Mouse (Mus musculus) kidney, adult 11 months (tissue): ENCODE data around the gene Vmn1r55.
"Not testable (repeated sequence)": the region's sequence is repeated elsewhere in the genome, so short reads cannot be mapped to it uniquely, and the experiment has no call there.

Source experiments
- DNase-seq: peaks from one replicate; pipeline ENCODE4 v3.0.0; 2022

The Vmn1r55 gene

DNA sequence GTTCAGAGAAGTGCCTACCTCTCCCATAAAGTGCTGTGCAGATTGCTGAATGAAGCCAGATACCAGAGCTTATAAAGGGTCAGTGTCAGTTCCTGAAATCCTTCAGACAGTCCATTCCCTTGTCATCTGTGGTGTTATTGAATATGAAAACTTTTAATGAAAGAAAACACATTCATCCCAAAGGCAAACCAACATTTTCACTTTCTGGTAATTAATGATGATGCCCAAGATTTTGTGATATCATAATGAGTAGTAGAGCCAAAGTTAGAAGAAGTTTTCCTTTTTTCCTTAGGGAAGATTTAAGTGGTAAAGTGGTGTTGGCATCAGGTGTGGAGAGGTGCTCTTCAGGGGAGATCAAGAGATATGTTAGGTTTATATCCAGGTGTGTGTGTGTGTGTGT is at the start of gene Vmn1r55:
Gene Vmn1r55, minus strand, starts transcription at position 101 of the 400 bp plus-strand sequence.
- not testable (repeated sequence) for DNase-seq

DNA sequence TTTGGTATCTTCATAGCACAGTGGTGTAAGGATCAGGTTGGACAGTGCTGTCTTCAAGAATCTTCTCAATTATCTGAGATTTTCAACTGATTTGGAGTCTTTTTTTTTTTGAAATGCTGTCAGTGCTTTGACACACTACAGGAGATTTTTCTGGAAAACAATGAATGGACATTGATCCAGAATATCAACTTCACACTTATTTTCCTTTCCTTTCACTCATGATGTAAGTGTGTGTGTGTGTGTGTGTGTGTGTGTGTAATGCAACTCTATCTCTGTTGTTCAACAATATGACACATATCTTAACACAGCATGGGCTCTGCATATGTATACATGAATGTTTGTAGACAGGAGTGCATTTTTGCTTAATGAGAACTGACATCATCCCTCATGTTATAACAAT is 47.2 kb upstream of the Vmn1r55 start, which contains the start of gene Vmn1r56:
Gene Vmn1r56, minus strand, starts transcription at position 101 of the 400 bp plus-strand sequence.
- DNase-seq, result not testable (repeated sequence)

DNA sequence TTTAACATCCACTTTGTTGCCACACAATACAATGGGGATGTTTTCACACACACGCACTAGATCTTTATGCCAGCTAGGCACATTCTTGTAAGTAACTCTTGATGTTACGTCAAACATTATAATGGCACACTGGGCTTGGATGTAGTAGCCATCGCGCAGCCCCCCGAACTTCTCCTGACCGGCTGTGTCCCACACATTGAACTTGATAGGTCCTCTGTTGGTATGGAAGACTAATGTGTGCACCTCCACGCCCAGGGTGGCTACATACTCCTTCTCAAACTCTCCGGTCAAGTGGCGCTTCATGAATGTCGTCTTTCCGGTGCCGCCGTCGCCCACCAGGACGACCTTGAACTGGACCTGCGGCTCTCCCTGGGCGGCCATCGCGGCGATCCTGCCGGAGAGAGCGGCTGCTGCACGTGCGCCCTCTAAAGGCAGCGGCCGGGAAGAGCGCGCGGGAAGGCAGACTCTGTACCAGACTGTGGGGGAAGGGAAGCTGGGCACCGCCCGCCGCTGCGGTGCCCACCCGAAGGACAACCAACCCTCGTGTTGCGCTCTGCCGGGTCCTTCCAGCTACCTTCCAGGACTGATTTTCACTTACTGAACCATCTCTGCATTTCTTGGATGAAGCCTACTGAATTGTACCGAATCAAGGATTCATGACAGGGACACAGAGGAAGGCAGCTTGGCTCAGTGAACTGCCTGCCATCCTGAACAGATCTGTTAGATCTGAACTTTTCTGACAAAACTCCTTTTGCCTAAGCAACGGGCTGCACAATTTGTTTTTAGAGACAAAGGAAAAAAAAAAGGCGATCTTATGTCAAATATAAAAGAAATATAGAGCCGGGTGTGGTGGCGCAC is 23.7 kb downstream of the Vmn1r55 start, which contains the start of gene Rasl2-9:
Gene Rasl2-9, minus strand, starts transcription at position 402 of the 858 bp plus-strand sequence.
- DNase-seq, result peak; percentile 66

DNA sequence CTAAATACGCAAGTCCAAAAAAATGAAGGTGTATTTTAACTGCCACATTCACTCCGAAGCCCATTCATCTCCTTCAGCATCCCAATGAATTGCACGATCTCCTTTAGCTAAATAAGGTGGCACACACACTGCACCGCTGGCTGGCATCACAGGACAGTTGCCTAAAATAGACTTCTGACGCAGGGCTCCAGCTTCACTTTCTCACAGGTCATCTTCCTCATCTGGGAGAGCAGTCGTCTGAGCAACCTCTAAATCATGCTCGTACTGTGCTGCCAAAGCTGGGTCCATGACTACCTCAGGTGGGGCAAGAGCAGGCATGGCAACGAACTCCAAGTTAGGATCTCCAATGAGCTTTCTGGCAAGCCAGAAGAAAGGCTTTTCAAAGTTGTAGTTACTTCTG is 24.4 kb downstream of the Vmn1r55 start:
- no peak for DNase-seq

DNA sequence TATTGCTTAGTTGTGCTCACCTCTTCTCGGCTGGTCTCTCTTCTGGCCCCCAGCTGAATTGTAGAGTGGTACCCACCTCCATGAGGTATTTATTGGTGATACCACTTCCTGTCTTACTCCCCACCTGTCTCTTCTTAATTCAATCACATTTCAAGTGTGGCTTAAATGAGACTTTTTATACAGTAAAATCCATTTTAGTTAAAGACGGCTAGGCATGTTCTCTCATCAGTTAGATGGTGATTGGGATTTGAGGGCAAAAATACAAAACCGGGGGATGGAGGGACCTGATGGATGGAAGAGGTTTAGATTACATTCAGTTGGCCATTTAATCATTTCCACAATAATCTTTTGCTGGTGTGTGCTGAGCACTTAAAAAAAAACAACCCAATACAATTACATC is 32.6 kb downstream of the Vmn1r55 start, which contains the start of gene Rfpl4:
Gene Rfpl4, minus strand, starts transcription at position 101 of the 400 bp plus-strand sequence.
- DNase-seq, result no peak

DNA sequence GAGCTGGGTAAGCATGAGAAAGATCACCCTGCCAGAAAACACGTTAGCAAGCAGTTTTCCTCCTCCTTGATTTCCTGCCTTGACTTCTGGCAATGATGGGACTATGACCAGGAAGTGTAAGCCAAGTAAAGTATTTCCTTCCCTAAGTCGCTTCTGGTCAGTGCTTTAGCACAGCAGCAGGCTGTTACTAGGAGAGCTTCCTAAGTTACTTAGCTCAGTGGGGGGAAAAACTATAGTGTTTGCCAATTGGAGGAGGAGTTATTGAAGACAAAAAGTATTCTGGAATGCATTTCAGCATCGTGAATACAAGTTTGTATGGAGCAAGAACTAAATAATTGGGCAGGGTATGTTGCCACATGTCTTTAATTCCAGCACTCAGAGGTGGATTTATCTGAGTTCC is 36.8 kb downstream of the Vmn1r55 start:
- no peak for DNase-seq

DNA sequence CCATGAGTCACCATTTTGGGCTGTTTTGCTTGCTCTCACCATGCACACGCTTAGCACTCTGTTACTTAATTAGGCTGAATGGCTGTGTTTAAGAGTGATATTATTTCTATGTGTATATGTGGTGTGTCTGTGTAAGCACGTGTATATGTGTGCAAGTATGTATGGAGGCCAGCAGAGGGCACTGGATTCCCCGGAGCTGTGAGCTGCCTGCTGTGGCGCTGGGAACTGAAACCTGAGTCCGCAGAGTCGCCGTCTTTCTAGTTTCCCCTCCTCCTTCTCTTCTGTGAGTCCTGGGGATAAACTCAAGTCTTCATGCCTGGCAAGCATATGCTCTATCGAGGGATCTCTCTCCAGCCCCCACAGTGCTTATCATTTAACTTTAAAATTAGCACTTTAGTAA is 40.2 kb downstream of the Vmn1r55 start:
- no peak for DNase-seq

DNA sequence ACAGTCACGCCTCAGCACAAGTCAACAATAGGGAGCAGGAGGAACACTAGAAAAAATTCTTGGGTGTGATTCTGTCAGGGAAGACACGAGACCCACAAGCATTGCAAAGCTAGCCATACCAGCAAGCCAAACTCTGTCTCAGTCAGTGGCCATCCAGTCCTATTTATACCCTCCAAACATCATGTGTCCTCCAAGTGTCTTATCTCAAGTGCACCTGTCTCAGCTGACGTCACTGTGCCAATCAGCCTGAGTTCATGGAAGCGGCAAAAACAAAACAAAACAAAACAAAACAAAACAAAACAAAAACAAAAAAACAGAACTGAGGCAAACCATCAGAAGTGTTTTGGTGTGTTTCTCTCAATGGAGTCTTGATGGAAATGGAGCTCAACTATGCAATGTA is 41.2 kb downstream of the Vmn1r55 start:
- DNase-seq, result no peak

DNA sequence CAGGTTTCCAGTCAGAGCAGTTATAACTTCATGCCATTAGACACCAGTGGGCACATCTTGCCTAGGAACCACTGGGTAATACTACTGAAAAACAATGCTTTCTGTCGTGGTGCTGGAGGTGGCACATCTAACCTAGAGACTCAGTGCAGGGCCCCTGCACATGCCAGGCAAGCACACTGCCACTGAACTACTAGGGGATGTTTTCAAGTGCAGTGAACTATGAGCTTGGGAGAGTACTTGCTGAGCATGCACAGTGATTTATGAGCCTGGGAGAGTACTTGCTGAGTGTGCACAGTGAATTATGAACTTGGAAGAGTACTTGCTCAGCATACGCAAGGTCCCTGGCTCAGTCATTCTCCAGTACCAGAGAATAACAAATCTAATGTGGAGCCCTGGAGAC is 46.9 kb downstream of the Vmn1r55 start:
- DNase-seq, result peak; percentile 27

DNA sequence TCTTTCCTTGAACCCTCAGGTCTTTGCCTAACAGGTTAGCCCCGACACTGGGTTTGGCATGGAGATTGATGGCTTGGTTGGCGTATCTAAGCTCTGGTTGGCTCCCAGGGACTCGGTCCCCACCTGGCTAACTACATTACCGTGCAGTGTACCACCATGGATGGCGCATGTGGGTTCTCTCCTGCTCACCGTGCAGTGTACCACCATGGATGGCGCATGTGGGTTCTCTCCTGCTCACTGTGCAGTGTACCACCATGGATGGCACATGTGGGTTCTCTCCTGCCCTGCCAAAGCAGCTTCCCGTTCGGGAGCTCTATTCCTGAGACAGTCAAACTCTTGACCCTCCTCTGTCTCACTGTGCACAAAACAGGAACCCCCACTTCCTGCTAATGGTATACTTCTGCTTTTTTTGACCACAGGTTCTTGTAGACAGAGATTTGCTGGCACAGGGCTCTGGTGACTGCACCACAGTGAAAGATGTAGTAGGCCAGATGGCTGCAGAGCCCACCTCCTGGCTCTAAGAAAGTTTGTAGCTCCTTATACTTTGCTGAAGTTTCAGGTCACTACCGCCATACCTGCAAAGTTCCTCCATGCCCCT is 48.3 kb downstream of the Vmn1r55 start:
- no peak for DNase-seq

DNA sequence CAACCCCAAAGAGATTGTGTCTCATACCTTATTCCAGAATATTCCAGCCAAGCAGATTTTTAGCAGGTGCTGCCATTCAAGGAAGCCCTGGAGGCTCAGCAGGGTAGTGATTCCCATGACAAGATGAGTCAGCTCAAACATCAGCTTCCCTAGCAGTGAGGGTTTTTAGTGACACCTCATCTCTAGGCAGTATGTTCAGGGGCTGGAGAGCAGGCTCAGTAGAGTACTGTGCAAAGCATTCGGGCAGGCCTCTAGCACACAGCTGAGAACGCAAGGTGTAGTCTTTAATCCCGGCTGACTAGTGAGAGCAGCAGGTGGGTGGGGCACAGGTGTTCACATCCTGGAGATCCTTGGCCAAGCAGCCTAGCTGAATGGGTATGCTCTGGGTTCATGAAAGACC is 49.7 kb downstream of the Vmn1r55 start:
- no peak for DNase-seq

DNA sequence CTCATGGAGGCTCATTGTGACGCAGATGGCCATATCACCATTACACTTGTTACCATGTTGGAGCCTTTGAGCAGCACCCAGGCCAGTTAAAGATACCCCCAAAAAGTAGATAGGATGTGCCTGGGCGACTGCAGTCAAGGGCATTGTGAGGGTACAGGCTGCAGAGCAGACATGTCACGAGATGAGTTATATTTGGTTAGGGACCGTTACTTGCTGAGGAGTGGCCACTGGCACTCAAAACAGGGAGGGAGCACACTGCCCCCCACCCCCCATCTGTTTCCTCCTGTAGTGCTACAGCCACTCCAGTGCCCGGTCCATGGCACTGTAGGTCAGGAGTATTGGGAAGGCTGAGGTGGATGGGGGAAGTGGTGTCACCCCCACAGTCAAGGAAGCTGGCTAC is 50.7 kb downstream of the Vmn1r55 start:
- no peak for DNase-seq

DNA sequence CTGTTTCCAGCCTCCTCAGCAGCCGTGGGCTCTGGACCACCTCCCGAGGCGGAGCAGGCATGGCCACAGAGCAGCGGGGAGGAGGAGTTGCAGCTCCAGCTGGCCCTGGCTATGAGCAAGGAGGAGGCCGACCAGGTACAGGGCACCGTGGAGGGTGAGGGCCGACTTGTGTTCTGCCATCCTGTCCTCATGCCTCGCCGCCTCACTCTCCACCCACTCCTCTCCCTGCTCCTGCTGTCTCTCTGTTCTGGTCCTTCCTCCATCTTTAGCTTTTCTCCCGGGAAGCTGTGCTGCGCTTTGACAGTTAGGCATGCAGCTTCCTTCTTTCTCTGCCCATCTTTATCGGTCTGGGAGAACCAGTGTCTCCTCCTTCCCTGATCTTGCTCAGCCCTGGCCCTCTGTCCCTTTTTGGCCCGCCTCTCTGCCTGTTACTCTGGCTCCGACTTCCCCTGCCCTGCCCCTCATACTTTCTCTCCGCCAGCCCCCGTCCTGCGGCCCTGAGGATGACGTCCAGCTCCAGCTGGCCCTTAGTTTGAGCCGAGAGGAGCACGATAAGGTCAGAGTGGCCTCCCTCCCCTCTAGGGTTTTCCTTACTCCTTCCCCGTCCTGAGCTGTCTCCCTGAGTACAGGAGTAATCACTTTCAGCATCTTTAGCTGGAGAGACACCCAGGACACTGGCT is 56.5 kb downstream of the Vmn1r55 start:
- no peak for DNase-seq

DNA sequence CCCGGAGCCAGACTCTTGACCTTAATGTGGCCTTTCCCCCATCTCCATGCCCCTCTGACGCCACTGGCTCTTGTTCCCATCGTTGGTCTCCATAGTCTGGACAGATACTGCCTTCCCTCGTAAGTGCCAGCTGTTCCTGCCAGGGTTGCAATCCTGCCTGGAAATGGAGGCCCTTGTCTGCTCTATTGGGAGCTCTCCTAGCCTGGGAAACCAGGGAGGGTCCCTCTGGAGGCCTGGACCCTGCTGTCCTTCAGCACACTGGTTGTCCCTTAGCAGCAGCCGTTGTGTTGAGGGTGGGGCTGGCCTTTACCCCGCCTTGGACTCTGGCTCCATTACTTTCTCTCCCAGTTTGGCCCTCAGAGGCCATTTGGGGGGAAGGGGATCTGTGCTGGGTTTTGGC is 57.1 kb downstream of the Vmn1r55 start:
- DNase-seq, result no peak

DNA sequence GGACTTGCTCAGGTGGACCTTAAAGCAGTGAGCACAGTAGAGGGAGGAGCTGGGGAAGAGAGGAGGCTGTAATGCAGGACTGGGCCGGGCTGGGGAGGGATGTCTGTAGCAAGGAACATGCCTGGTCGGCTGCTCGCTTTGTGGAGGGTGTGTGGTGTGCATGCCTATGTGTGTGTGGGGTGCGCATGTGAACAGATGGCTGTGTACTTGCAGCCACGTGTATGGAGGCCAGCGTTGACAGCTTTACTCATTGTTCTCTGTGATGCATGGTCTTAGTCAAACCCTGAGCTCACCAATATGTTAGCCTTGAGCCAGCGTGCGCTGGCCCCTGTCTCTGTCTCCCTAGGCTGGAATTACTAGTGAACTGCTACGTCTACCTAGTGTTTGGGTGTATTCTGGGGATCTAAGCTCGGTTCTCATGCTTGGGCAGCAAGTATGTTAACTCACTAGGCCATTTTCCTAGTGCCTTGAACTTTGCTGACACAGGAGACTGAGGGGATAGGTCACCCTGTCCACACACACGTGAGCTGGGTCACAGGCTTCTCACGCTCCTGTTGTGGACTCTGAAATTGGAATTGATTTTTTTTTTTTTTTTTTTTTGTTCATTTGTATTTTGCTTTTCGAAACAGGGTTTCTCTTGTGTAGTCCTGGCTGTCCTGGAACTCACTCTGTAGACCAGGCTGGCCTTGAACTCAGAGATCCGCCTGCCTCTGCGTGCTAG is 58.3 kb downstream of the Vmn1r55 start:
- DNase-seq, result no peak

DNA sequence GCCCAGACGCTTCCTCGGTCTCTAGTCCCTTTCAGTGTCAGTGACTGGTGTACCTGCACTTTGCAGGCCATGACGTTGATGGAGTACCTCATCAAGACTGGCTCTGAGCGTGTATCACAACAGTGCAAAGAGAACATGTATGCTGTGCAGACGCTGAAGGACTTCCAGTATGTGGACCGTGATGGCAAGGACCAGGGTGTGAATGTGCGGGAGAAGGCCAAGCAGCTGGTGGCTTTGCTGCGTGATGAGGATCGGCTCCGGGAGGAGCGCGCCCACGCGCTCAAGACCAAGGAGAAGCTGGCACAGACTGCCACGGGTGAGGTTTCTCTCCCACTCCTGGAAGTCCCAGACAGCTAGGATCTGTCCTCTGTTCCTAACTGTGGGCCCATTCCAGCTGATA is 59.6 kb downstream of the Vmn1r55 start:
- DNase-seq, result no peak

DNA sequence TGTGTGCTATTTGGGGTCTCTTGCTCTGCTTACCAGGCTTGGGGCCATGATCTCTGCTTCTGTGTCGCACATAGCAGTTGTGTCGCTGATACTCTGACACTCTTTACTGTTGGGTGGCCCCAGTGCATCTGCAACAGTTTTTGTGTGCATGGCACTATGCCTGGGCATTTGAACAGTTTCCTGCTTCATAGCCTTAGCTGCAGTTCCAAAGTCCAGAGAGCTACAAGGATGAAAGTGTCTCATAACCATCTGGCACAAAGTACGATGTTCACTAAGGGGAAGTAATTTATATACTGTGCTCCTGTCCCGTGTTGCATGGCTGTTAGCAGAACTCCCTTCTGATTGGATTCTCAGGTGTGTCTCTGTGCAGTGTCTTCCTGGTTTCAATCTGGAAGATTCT is 61.6 kb downstream of the Vmn1r55 start:
- peak; percentile 59 for DNase-seq

DNA sequence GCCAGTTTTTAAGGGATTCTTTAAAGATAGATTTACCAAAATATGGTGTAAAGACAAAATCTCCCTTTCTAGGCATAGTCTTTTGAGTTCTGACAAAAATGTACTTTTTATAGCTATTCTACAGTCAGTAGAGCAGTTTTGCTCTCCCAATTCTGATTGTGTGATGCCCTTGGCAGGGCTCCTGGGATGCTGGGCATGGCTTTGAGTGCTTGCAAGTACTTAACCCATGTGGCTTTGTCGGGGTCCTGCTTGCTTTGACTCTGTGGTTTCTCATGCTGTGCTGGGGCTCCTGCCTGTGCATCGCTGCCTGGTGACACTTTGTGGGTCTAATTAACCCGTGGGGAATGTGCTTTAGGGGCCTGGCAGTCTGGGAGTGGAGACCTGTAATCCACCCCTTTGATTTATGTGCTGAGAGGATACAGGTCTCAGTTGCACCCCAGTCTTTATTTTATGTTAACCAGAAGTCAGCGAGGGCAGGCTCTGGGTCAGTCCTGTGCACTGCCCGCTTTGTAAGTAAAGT is 62.5 kb downstream of the Vmn1r55 start:
- no peak for DNase-seq

DNA sequence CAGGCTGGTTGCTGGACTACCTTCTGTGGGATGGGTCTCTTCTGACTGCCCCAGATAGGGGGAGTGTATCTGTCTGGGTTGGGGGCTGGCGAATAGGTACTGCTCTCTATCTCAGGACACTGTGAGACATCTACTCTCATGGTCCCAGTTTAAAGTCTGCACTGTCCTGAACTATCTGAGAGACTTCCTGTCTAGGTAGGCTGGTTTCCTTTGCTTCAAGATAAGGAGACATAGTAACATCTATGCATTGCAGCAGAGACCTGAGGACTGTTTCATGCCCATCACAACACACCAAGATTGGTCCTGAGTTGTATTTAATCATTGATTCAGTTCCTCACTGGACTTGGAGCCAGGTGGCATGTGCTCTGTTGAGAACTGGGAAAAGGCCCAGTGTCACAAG is 64.0 kb downstream of the Vmn1r55 start:
- no peak for DNase-seq

DNA sequence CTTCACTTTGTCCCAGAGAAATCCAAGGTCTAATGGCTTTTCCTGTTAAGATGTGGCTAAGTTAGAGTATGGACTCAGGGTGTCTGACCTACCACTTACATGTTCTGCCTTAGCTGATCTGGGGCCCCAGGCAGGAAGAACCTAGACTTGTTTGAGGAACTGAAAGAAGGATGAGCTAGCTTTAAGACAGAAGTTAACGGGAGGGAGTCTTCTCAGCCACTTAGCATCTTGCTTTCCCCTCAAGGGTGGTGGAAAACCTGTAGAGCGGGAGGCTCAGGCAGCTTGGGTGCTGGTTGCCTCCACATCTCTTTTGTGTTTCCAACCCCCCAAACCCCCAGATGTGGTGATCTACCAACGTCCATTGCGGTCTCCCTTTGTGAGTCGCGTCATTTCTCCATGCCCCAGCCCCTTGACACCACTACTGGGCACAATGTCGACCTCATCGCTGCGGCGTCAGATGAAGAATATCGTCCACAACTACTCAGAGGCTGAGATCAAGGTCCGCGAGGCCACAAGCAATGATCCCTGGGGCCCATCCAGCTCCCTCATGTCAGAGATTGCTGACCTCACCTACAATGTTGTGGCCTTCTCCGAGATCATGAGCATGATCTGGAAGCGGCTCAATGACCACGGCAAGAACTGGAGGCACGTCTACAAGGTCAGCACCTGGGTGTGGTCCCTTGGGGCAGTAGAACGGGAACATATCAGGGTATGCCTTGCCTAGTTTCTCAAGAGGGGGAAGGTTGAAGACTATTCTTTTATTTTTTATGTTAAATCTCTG is 66.0 kb downstream of the Vmn1r55 start:
- peak; percentile 76 for DNase-seq

DNA sequence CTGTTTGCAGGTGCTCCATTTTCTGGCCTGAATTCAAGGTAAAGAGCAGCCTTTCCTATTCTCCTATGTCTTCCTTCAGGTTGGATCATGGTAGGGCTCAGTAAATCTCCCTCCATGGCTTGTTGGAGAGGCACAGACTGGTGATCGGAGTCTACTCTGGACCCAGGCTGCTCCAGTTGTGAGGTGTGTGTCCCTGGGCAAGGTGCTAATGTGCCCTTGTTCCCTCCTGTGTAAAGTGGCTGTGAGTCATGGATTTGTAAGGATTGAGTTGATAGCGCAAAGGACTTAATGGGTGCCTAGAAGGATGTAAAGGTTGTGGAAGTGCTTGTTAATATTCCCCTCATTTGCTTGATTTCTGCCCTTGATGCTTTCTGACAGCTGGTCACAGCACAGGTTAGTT is 67.5 kb downstream of the Vmn1r55 start:
- DNase-seq, result no peak

DNA sequence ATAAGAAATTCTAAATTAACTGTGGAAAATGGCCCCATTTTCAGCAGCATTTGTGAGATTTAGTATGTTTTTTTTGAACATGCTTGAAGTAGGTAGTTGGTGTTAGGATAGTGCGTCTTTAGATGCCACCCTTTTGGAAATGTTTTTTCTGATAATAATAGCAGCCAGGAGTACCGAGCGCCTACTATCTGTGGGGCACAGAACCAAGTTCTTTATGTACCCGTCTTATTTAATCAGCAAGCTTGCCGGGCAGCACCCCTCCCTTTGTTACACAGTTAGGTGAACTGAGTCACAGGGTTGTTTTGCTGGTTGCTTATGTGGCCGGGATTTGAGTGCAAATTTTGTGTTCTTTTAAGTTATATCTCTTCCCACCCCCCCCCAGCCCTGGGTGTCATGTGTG is 68.2 kb downstream of the Vmn1r55 start:
- no peak for DNase-seq
